Comparison of ENCODE assay signal across 20 mouse cellular contexts in the genomic region with DNA sequence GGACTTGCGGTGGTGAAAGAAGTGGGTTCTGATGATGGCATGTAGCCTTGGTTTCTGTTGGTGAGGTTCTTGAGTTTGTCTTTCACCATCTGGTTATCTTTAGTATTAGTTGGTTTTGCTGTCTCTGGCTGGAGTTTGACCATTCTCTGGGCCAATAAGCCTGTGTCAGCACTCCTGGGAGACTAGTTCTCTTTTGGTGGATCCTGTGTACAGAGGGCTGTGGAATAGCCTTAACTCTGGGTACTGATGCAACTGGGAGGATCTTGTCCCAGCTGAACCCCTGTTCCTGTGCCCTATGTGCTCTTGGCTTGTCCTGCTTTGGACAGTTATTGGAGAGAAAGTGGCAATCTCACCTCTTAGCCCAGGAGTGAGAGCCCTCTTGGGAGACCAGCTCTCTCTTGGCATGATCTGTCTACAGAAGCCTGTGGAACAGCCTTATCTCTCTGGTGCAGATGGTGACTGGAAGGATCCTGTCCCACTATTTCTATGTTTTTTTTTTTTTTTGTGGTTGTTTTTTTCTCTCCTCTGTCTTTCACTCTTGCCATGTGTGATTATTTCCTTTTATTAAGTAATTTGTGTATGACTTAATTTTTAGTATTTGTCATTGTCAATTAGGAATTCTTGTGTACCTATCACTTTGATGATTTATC. TPM values are rescaled to one million over a fixed set of nuclear protein-coding genes. Genes with fewer than 3 reads are reported as not detected.
DNase-seq lines count a peak whose midpoint lies in the region; ATAC-seq and TF ChIP-seq lines count a peak whose summit lies in the region.
"Had no signal": no experiment of that assay in that cellular context is flagged by ENCODE, and none has a peak within 500 bp of the region (broad histone marks: within the 10 kb centered on the region; RNA-seq: fewer than 3 reads in every experiment).

No protein-coding gene starts in this region.

- H3K9me3 ChIP-seq in kidney, embryonic 15.5 days (replicated peaks): no peaks in the 10 kb centered on the region
- no peaks in the 10 kb centered on the region for H3K9me3 ChIP-seq in kidney, embryonic 14.5 days (ENCODE audit: control insufficient read depth, low read length)
- H3K9me3 ChIP-seq: hindbrain, embryonic 15.5 days had no signal

- no peaks in the 10 kb centered on the region for H3K4me1 ChIP-seq in kidney, embryonic 15.5 days
- no peaks in the 10 kb centered on the region for H3K4me1 ChIP-seq in kidney, embryonic 14.5 days (ENCODE audit: control insufficient read depth, insufficient read depth, low read length)
- no peaks in the 10 kb centered on the region; the same call in 1 of the 2 replicates for H3K4me1 ChIP-seq in bone marrow, adult 2 months (ENCODE audit: control insufficient read depth, insufficient read depth, low read length)
- H3K4me1 ChIP-seq in spleen, adult 2 months (ENCODE audit: control insufficient read depth, insufficient read depth, insufficient read length): no peaks in the 10 kb centered on the region
- H3K4me1 ChIP-seq: hindbrain, embryonic 15.5 days; limb, embryonic 13.5 days had no signal

- H3K4me3 ChIP-seq in kidney, embryonic 15.5 days (replicated peaks): no peak overlapping the region
- H3K4me3 ChIP-seq in kidney, embryonic 14.5 days (ENCODE audit: low read length): no peak overlapping the region
- no peak overlapping the region for H3K4me3 ChIP-seq in bone marrow, adult 2 months (replicated peaks; ENCODE audit: control insufficient read depth, low read depth, low read length)
- H3K4me3 ChIP-seq in spleen, adult 2 months (ENCODE audit: extremely low read depth, insufficient read depth, insufficient read length): no peak overlapping the region
- H3K4me3 ChIP-seq: hindbrain, embryonic 15.5 days; limb, embryonic 13.5 days; myocyte had no signal

- WGBS in kidney, embryonic 15.5 days: 94% methylated on average over 1 of the region's 1 CpGs
- WGBS in kidney, embryonic 14.5 days: 94% methylated on average over 1 of the region's 1 CpGs
- 82% methylated on average over 1 of the region's 1 CpGs for WGBS in bone marrow, adult 2 months
- 96% methylated on average over 1 of the region's 1 CpGs for WGBS in spleen, adult 2 months

- TF ChIP-seq POLR2A in bone marrow, adult 2 months (IDR thresholded peaks at IDR 0.05; ENCODE audit: borderline replicate concordance, control insufficient read depth, low read depth, low read length): no peak
- no peak for TF ChIP-seq POLR2A in spleen, adult 2 months (IDR thresholded peaks at IDR 0.05; ENCODE audit: low read depth, low read length)

- no peaks in the 10 kb centered on the region for H3K36me3 ChIP-seq in kidney, embryonic 15.5 days
- H3K36me3 ChIP-seq in kidney, embryonic 14.5 days (ENCODE audit: control insufficient read depth, insufficient read depth, low read length): no peaks in the 10 kb centered on the region
- no peaks in the 10 kb centered on the region for H3K36me3 ChIP-seq in spleen, adult 2 months (ENCODE audit: control insufficient read depth, insufficient read depth, low read length)
- H3K36me3 ChIP-seq: hindbrain, embryonic 15.5 days; limb, embryonic 13.5 days had no signal

- peak; percentile 73 for DNase-seq in liver
- DNase-seq in spleen, adult 2 months (ENCODE audit: low read depth in 1 of 2, low spot score in 2 of 2): no peak
- DNase-seq in adrenal gland, postnatal 10 days: no peak
- DNase-seq in right cerebral cortex, postnatal 25 days: no peak
- DNase-seq in cerebellum, adult 11-12 months: no peak
- DNase-seq: forebrain, postnatal 0 days; gastrocnemius, postnatal 25 days; kidney, postnatal 14 days; layer of hippocampus, postnatal 36 days; right cerebral cortex, postnatal 4 days; thymus, postnatal 4 days had no signal

- H3K27me3 ChIP-seq in kidney, embryonic 15.5 days: no peaks in the 10 kb centered on the region
- no peaks in the 10 kb centered on the region for H3K27me3 ChIP-seq in kidney, embryonic 14.5 days (ENCODE audit: control insufficient read depth, insufficient read depth, low read length)
- H3K27me3 ChIP-seq in spleen, adult 2 months (ENCODE audit: control insufficient read depth, insufficient read depth, low read length): no peaks in the 10 kb centered on the region
- H3K27me3 ChIP-seq: hindbrain, embryonic 15.5 days; limb, embryonic 13.5 days had no signal

- ATAC-seq in kidney, embryonic 15.5 days (replicated peaks; ENCODE audit: low FRiP score): peak; percentile 94
- no peak for ATAC-seq in kidney, embryonic 14.5 days (ENCODE audit: low FRiP score, low TSS enrichment)
- ATAC-seq: forebrain, postnatal 0 days had no signal

- H3K27ac ChIP-seq in kidney, embryonic 15.5 days: no peak overlapping the region
- H3K27ac ChIP-seq in kidney, embryonic 14.5 days (ENCODE audit: low read depth, low read length): no peak overlapping the region
- peak overlapping the region; percentile 84 for H3K27ac ChIP-seq in bone marrow, adult 2 months (ENCODE audit: control insufficient read depth, insufficient read depth, low read depth, low read length, poor library complexity)
- H3K27ac ChIP-seq in spleen, adult 2 months (ENCODE audit: insufficient read depth, low read length): 0 out of 2 replicates have a peak overlapping the region, but pooled peaks have one; percentile 29
- H3K27ac ChIP-seq: hindbrain, embryonic 15.5 days; limb, embryonic 13.5 days had no signal

- no peak overlapping the region for H3K4me2 ChIP-seq in kidney, embryonic 15.5 days
- H3K4me2 ChIP-seq in kidney, embryonic 14.5 days (replicated peaks; ENCODE audit: low read depth, low read length): no peak overlapping the region
- H3K4me2 ChIP-seq: hindbrain, embryonic 15.5 days; limb, embryonic 13.5 days had no signal

- TF ChIP-seq CTCF in bone marrow, adult 2 months (IDR thresholded peaks at IDR 0.05; ENCODE audit: control insufficient read depth, insufficient read depth, low read length): no peak
- TF ChIP-seq CTCF in spleen, adult 2 months (IDR thresholded peaks at IDR 0.05; ENCODE audit: extremely low read depth, insufficient read depth, insufficient read length, insufficient replicate concordance): no peak

- H3K9ac ChIP-seq in kidney, embryonic 15.5 days: no peak overlapping the region
- no peak overlapping the region for H3K9ac ChIP-seq in kidney, embryonic 14.5 days (ENCODE audit: low read depth, low read length)
- H3K9ac ChIP-seq: forebrain, postnatal 0 days; hindbrain, embryonic 15.5 days; limb, embryonic 13.5 days had no signal

RNA-seq across cellular contexts. Expression of a gene that starts 3.2 kb away (rescaled TPM):
- polyA plus RNA-seq in kidney, embryonic 15.5 days (2015; fragmentation: Nextera tagmentation; extraction: Ambion mirVana): not detected in 2 replicates
- 0.29 TPM in 1 of 2 replicates, not detected in the other for polyA plus RNA-seq in kidney, embryonic 14.5 days (2014; fragmentation: Nextera tagmentation; extraction: Ambion mirVana)
- 3.2 and 12.4 TPM in 2 replicates for polyA plus RNA-seq in bone marrow, adult 2 months (2011; ENCODE audit: insufficient read depth, insufficient read length, low replicate concordance, missing spikeins)
- 0.23 and 0.33 TPM in 2 replicates for polyA plus RNA-seq in spleen, adult 2 months (2012; rRNA removed)
- under 1 TPM; 0.15 to 0.18 TPM for total RNA-seq in adrenal gland, postnatal 10 days (2021)
- total RNA-seq: forebrain, postnatal 0 days; gastrocnemius, postnatal 25 days; layer of hippocampus, postnatal 36 days had no signal
- polyA plus RNA-seq: C2C12; forebrain, postnatal 0 days; limb, embryonic 13.5 days; myocyte had no signal

RNA-seq across cellular contexts. Expression of a gene that starts 15.3 kb away (rescaled TPM):
- not detected in 2 replicates for polyA plus RNA-seq in kidney, embryonic 15.5 days (2015; fragmentation: Nextera tagmentation; extraction: Ambion mirVana)
- not detected in 2 replicates for polyA plus RNA-seq in kidney, embryonic 14.5 days (2014; fragmentation: Nextera tagmentation; extraction: Ambion mirVana)
- polyA plus RNA-seq in bone marrow, adult 2 months (2011; ENCODE audit: insufficient read depth, insufficient read length, low replicate concordance, missing spikeins): not detected in 2 replicates
- polyA plus RNA-seq in spleen, adult 2 months (2012; rRNA removed): not detected in 2 replicates
- total RNA-seq in adrenal gland, postnatal 10 days (2021): not detected
- total RNA-seq: adrenal gland, adult 18-20 months; forebrain, postnatal 0 days; gastrocnemius, postnatal 25 days; layer of hippocampus, postnatal 36 days had no signal
- polyA plus RNA-seq: C2C12; forebrain, postnatal 0 days; heart, embryonic 16.5 days; hindbrain, embryonic 15.5 days; limb, embryonic 13.5 days; myocyte had no signal

RNA-seq across cellular contexts. Expression of a gene that starts 31.0 kb away (rescaled TPM):
- 0.35 TPM in 1 of 2 replicates, not detected in the other for polyA plus RNA-seq in kidney, embryonic 15.5 days (2015; fragmentation: Nextera tagmentation; extraction: Ambion mirVana)
- 0.23 TPM in 1 of 2 replicates, not detected in the other for polyA plus RNA-seq in kidney, embryonic 14.5 days (2014; fragmentation: Nextera tagmentation; extraction: Ambion mirVana)
- polyA plus RNA-seq in bone marrow, adult 2 months (2011; ENCODE audit: insufficient read depth, insufficient read length, low replicate concordance, missing spikeins): 15.0 and 51.2 TPM in 2 replicates
- 0.88 and 1.0 TPM in 2 replicates for polyA plus RNA-seq in spleen, adult 2 months (2012; rRNA removed)
- under 1 TPM; 0.21 to 0.60 TPM for total RNA-seq in adrenal gland, postnatal 10 days (2021)
- total RNA-seq: forebrain, postnatal 0 days; gastrocnemius, postnatal 25 days; layer of hippocampus, postnatal 36 days had no signal
- polyA plus RNA-seq: forebrain, postnatal 0 days; hindbrain, embryonic 15.5 days; myocyte had no signal

Comparison
In these comparisons a context has a peak if more than half of its experiments do, and no peak if none do; other contexts are left out.
1. H3K27ac ChIP-seq: peak in bone marrow, adult 2 months (single experiment) and spleen, adult 2 months (single experiment); none in kidney, embryonic 15.5 days (single experiment) and kidney, embryonic 14.5 days (single experiment).